Mouse (Mus musculus): ENCODE measurements around the gene 6030408B16Rik. TPM values are rescaled to one million over a fixed set of nuclear protein-coding genes. Genes with fewer than 3 reads are reported as not detected.

Gene 6030408B16Rik
- polyA plus RNA-seq, 1 experiment from 2014 or later, result 0.25 TPM

DNA sequence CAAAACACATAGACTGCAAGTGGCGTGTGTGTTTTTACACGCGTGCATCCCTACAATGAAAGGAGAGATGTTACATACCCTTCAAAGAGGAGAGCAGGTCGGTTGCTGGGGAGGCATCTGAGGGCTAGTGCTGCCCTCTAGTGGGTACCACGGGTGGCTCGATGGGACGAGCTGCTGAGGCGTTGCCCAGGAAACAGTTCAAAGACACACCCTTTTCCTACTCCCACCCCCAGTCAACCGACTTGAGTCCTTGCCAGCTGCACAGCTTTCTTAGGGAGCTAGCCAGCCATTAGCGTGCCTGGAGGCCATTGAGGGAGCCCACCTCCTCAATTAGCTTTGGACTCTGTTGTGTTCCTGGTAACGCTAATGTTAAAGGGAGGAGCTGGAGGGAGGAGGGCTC lies 22.8 kb downstream of the 6030408B16Rik start:
- ATAC-seq (peak; percentile 95), DNase-seq (ENCODE audit: low spot score) (peak; percentile 96)
- no peak overlapping the region for H3K27ac ChIP-seq (ENCODE audit: low read depth, low read length)
- no peaks in the 10 kb centered on the region for H3K36me3 ChIP-seq (ENCODE audit: control insufficient read depth, insufficient read depth, low read length)
- H3K27me3 ChIP-seq (replicated peaks; ENCODE audit: control insufficient read depth, insufficient read depth, low read length), result no peaks in the 10 kb centered on the region
- H3K4me2 ChIP-seq (ENCODE audit: low read length), result peak overlapping the region; percentile 26; the same call in 1 of the 2 replicates
- peaks cover 6% of the 10 kb centered on the region; the same call in 1 of the 2 replicates for H3K4me1 ChIP-seq (ENCODE audit: control insufficient read depth, insufficient read depth, low read length)
- no peak overlapping the region for H3K9ac ChIP-seq (ENCODE audit: low read length)
- H3K4me3 ChIP-seq (ENCODE audit: low read depth, low read length), result no peak overlapping the region
- no peaks in the 10 kb centered on the region for H3K9me3 ChIP-seq (replicated peaks; ENCODE audit: control insufficient read depth, low read length)
- WGBS, result 3% methylated on average over 11 of the region's 11 CpGs

DNA sequence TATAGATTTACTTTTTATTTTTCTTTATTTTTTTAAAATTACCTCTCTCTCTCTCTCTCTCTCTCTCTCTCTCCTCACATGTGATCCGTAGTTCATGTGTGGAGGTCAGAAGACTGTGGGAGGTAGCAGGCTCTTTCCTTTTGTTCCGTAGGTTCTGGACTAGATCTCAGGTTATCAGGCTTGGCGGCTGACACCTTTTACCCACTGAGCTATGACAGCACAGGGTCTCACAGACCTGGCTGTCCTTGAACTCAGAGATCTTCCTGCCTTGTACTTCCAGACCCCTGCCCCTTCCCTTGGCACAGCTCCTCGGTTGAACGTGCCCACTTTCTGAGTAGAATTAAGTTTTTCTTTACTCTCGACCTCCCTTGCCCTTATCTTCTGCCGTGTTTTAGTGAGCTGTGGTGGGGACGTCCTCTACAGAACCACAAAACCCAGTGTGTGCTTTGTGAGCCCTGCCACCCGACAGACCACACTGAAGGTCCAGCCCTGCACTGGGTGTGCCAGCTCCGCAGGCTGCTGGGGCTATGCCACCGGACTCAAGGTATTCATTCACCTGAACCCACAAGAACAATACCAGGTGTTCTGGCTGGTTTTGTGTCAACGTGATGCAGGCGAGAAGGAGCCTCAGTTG lies 23.4 kb downstream of the 6030408B16Rik start:
- H3K27ac ChIP-seq (ENCODE audit: low read depth, low read length), result no peak overlapping the region
- H3K27me3 ChIP-seq (replicated peaks; ENCODE audit: control insufficient read depth, insufficient read depth, low read length), result no peaks in the 10 kb centered on the region
- H3K4me2 ChIP-seq (ENCODE audit: low read length), result peak overlapping the region; percentile 26; the same call in 1 of the 2 replicates
- H3K9me3 ChIP-seq (replicated peaks; ENCODE audit: control insufficient read depth, low read length), result no peaks in the 10 kb centered on the region
- ATAC-seq (peak; percentile 47), DNase-seq (ENCODE audit: low spot score) (no peak)
- WGBS, result 52% methylated on average over 13 of the region's 13 CpGs
- H3K4me1 ChIP-seq (ENCODE audit: control insufficient read depth, insufficient read depth, low read length), result peaks cover 6% of the 10 kb centered on the region; the same call in 1 of the 2 replicates
- H3K9ac ChIP-seq (ENCODE audit: low read length), result no peak overlapping the region
- no peak overlapping the region for H3K4me3 ChIP-seq (ENCODE audit: low read depth, low read length)
- H3K36me3 ChIP-seq (ENCODE audit: control insufficient read depth, insufficient read depth, low read length), result no peaks in the 10 kb centered on the region

DNA sequence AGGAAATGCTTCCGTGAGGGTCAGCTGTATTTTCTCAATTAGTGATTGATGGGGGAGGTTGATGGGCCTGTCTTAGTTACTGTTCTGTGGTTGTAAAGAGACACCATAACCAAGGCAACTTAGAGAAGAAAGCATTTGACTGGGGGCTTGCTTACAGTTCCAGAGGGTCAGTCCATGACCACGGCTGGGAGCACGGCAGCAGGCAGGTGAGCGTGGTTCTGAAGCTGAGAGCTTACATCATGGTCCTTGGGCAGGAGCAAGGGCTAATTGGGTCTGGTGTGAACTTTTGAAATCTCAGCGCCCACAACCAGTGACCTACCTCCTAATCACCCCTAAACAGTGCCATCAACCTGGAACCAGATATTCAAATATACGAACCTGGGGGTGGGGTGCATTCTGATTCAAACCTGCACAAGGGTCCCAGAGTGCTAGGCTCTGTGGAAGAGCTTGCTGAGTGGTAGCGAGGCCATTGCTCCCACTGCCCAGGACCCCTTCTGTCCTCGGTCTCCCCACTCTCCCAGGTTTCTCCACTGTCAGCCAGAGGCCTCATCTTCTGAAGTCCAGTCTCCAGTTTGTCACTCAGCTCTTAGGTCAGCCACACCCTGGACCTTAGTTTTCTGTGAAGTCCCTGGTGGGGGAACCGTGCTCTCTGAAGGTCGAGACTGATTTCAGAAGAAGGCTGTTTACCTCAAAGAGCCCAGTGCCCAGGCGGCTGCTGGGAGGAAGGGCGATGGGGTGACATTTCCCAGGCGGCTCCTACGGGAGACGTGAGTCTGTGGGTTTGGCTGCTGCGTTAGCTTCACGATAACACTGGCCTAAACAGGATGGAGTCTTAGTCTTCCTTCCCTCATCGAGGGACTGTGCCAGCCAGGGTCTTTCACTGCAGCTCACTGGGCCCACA lies 24.2 kb downstream of the 6030408B16Rik start:
- H3K4me3 ChIP-seq (ENCODE audit: low read depth, low read length), result no peak overlapping the region
- ATAC-seq (no peak), DNase-seq (ENCODE audit: low spot score) (no peak)
- no peak overlapping the region for H3K27ac ChIP-seq (ENCODE audit: low read depth, low read length)
- WGBS, result 84% methylated on average over 18 of the region's 18 CpGs
- H3K27me3 ChIP-seq (replicated peaks; ENCODE audit: control insufficient read depth, insufficient read depth, low read length), result no peaks in the 10 kb centered on the region
- no peaks in the 10 kb centered on the region for H3K36me3 ChIP-seq (ENCODE audit: control insufficient read depth, insufficient read depth, low read length)
- no peak overlapping the region for H3K9ac ChIP-seq (ENCODE audit: low read length)
- H3K4me1 ChIP-seq (ENCODE audit: control insufficient read depth, insufficient read depth, low read length), result peaks cover 6% of the 10 kb centered on the region; the same call in 1 of the 2 replicates
- no peaks in the 10 kb centered on the region for H3K9me3 ChIP-seq (replicated peaks; ENCODE audit: control insufficient read depth, low read length)
- H3K4me2 ChIP-seq (ENCODE audit: low read length), result no peak overlapping the region

DNA sequence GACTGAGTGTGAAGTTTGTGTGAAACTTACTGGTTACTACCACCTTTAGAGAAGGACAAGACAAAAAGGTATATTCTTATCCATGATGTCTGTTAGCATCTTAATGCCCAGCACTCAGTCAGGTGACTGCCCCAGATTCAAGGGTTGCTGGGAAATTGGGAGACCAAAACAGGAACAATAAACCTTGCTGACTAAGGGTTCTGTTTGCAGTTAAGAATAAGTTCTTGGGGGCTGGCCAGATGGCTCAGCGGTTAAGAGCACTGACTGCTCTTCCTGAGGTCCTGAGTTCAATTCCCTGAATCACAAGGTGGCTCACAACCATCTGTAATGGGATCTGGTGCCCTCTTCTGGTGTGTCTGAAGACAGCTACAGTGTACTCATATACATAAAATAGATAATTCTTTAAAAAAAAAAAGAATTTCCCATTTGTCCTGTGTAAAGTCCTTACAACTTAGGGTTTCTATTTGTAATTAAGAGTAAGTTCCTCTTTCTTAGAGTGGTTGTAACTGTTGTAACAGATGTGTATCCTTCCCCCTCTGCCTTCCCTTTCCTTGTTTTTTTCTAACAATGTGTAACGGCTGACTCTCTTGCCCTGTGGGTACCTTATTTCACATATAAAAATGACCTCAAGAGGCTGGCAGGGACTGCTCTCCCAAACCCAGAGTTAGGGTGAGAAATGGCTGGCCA lies 24.9 kb downstream of the 6030408B16Rik start:
- WGBS, result 78% methylated on average over 2 of the region's 2 CpGs
- no peak for ATAC-seq
- no peak overlapping the region for H3K4me3 ChIP-seq (ENCODE audit: low read depth, low read length)

DNA sequence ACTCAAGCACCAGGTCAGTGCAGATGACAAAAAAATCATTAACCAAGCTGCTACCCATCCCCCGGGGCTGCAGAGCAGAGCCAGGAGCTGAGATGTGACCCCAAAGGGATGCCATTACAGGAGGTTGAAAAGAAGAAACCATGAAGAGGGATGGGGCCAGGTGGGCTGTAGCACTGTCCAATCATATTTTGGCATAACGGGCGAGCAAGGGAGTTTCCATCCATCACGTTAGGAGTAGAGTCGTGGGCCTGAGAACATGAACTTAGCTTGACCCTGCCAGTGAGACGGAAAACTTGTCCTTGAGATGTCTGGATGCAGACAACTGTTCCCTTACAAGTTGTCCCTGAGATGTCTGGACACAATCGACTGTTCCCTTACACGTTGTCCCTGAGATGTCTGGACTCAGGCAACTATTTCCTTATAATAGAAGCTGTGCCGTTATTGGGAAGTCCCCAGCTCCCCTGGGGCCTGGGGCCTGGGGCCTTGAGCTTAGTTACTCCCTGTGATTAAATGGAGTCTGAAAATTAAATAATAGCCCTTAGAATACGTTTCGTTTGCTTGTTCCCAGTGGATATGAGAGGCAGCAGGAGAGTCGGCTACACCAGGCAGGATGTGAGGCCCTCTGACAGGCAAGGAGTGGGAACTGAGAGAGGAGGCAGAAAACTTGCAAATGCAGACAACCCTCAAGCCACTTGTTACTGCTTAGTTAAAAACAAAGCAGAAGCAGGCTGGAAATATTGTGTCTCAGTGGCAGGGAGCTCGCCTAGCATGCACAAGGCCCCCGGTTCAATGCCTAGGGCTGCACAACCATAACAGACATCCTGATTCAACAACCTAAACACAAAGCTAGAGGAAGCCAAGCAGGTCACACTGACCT lies 26.1 kb downstream of the 6030408B16Rik start:
- H3K4me2 ChIP-seq (ENCODE audit: low read length), result no peak overlapping the region
- H3K9me3 ChIP-seq (replicated peaks; ENCODE audit: control insufficient read depth, low read length), result no peaks in the 10 kb centered on the region
- H3K27ac ChIP-seq (ENCODE audit: low read depth, low read length), result no peak overlapping the region
- peaks cover 6% of the 10 kb centered on the region; the same call in 1 of the 2 replicates for H3K4me1 ChIP-seq (ENCODE audit: control insufficient read depth, insufficient read depth, low read length)
- WGBS, result 64% methylated on average over 14 of the region's 14 CpGs
- H3K27me3 ChIP-seq (replicated peaks; ENCODE audit: control insufficient read depth, insufficient read depth, low read length), result no peaks in the 10 kb centered on the region
- no peaks in the 10 kb centered on the region for H3K36me3 ChIP-seq (ENCODE audit: control insufficient read depth, insufficient read depth, low read length)
- DNase-seq (ENCODE audit: low spot score) (no peak), ATAC-seq (no peak)
- no peak overlapping the region for H3K4me3 ChIP-seq (ENCODE audit: low read depth, low read length)
- no peak overlapping the region for H3K9ac ChIP-seq (ENCODE audit: low read length)

More for the DNA sequence above, 24.9 kb downstream of the 6030408B16Rik start:
- H3K4me2 ChIP-seq (ENCODE audit: low read length), result no peak overlapping the region
- no peaks in the 10 kb centered on the region for H3K36me3 ChIP-seq (ENCODE audit: control insufficient read depth, insufficient read depth, low read length)
- H3K27me3 ChIP-seq (replicated peaks; ENCODE audit: control insufficient read depth, insufficient read depth, low read length), result no peaks in the 10 kb centered on the region
- H3K9ac ChIP-seq (ENCODE audit: low read length), result no peak overlapping the region
- H3K4me1 ChIP-seq (ENCODE audit: control insufficient read depth, insufficient read depth, low read length), result peaks cover 6% of the 10 kb centered on the region; the same call in 1 of the 2 replicates
- no peak overlapping the region for H3K27ac ChIP-seq (ENCODE audit: low read depth, low read length)
- no peaks in the 10 kb centered on the region for H3K9me3 ChIP-seq (replicated peaks; ENCODE audit: control insufficient read depth, low read length)
- DNase-seq (ENCODE audit: low spot score), result no peak

DNA sequence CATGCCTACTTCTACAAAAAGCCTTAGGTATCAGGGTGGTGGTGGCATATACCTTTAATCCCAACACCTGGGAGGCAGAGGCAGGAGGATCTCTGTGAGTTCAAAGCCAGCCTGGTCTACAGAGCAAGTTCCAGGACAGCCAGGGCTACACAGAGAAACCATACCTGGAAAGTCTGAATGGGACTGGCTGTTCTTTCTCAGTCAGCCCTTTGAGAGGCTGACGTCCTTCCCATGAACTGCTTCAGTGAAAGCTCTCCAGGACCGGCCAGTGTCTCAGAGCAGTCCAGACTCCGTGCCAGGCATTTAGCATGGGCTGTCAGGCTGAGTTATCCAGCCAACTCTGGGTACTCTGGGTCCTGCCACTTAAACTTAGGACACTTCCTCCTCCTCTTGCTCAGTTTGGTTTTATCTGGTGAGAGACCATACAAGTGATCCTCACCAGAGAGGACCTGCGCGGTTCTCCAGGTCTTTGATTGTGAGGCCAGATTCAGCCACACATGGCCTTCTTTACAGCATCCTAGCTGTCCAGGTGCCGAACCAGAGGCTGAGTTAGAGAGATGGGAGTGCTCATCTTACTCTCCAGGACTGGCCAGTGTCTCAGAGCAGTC lies 27.1 kb downstream of the 6030408B16Rik start:
- H3K9ac ChIP-seq (ENCODE audit: low read length), result no peak overlapping the region
- no peaks in the 10 kb centered on the region for H3K36me3 ChIP-seq (ENCODE audit: control insufficient read depth, insufficient read depth, low read length)
- 86% methylated on average over 6 of the region's 6 CpGs for WGBS

DNA sequence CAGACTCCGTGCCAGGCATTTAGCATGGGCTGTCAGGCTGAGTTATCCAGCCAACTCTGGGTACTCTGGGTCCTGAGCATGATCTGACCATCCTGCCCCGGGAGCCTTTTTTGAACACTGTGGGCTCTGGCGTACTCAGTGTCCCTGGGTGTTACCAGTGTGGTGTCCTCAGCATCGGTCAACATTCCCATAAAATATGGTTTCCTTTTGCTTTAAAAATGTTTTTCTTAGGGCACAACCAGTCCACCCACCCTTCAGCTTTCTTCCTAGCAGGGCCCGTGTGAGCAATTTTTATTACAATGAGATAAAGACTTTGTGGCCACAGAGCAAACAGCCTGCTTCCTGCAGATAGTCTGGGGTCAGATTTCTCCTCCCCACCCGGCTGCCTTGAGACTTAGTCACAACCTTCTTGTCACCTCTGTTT lies 27.6 kb downstream of the 6030408B16Rik start:
- H3K27me3 ChIP-seq (replicated peaks; ENCODE audit: control insufficient read depth, insufficient read depth, low read length), result no peaks in the 10 kb centered on the region
- no peaks in the 10 kb centered on the region for H3K36me3 ChIP-seq (ENCODE audit: control insufficient read depth, insufficient read depth, low read length)
- no peak overlapping the region for H3K27ac ChIP-seq (ENCODE audit: low read depth, low read length)
- H3K4me3 ChIP-seq (ENCODE audit: low read depth, low read length), result no peak overlapping the region
- ATAC-seq (no peak), DNase-seq (ENCODE audit: low spot score) (no peak)
- 75% methylated on average over 6 of the region's 6 CpGs for WGBS
- H3K9me3 ChIP-seq (replicated peaks; ENCODE audit: control insufficient read depth, low read length), result no peaks in the 10 kb centered on the region
- no peak overlapping the region for H3K4me2 ChIP-seq (ENCODE audit: low read length)
- H3K4me1 ChIP-seq (ENCODE audit: control insufficient read depth, insufficient read depth, low read length), result peaks cover 6% of the 10 kb centered on the region; the same call in 1 of the 2 replicates
- H3K9ac ChIP-seq (ENCODE audit: low read length), result no peak overlapping the region

More for the DNA sequence above, 27.1 kb downstream of the 6030408B16Rik start:
- H3K9me3 ChIP-seq (replicated peaks; ENCODE audit: control insufficient read depth, low read length), result no peaks in the 10 kb centered on the region
- H3K27ac ChIP-seq (ENCODE audit: low read depth, low read length), result no peak overlapping the region
- peaks cover 6% of the 10 kb centered on the region; the same call in 1 of the 2 replicates for H3K4me1 ChIP-seq (ENCODE audit: control insufficient read depth, insufficient read depth, low read length)
- H3K4me3 ChIP-seq (ENCODE audit: low read depth, low read length), result no peak overlapping the region
- DNase-seq (ENCODE audit: low spot score) (no peak), ATAC-seq (no peak)
- H3K4me2 ChIP-seq (ENCODE audit: low read length), result no peak overlapping the region
- no peaks in the 10 kb centered on the region for H3K27me3 ChIP-seq (replicated peaks; ENCODE audit: control insufficient read depth, insufficient read depth, low read length)

DNA sequence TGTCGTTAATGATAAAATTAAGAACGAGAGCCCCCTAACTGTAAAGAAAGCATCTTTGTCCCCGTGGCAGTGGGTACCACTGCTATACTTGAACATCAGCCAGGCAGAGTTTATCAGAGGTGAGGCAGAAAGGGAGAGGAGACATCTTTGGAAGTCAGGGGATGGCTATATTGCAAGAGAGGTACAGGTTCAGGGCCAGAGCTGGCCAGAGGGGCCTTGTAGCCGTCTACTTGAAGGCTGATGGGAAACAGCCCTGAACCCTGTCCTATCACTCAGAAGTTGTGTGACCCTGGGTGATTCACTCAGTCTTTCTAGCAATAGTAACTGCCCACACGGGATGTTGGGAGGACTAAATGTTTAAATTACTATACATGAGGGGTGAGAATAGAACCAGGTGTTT lies 28.1 kb downstream of the 6030408B16Rik start:
- 67% methylated on average over 5 of the region's 5 CpGs for WGBS
- Histone ChIP-seq H3K9ac (ENCODE audit: low read length) (no peak overlapping the region), H3K4me2 (ENCODE audit: low read length) (no peak overlapping the region), H3K27ac (ENCODE audit: low read depth, low read length) (no peak overlapping the region), H3K27me3 (replicated peaks; ENCODE audit: control insufficient read depth, insufficient read depth, low read length) (no peaks in the 10 kb centered on the region), H3K36me3 (ENCODE audit: control insufficient read depth, insufficient read depth, low read length) (no peaks in the 10 kb centered on the region), H3K9me3 (replicated peaks; ENCODE audit: control insufficient read depth, low read length) (no peaks in the 10 kb centered on the region), H3K4me1 (ENCODE audit: control insufficient read depth, insufficient read depth, low read length) (peaks cover 6% of the 10 kb centered on the region; the same call in 1 of the 2 replicates), H3K4me3 (ENCODE audit: low read depth, low read length) (no peak overlapping the region)
- ATAC-seq (no peak), DNase-seq (ENCODE audit: low spot score) (no peak)
